Mouse (Mus musculus): ENCODE measurements around the gene Gm4969.
"Not testable (repeated sequence)": the region's sequence is repeated elsewhere in the genome, so short reads cannot be mapped to it uniquely, and the experiment has no call there.

Gene Gm4969

GRCm38 (mm10) chr7:19118028-19118771 lies at the start of gene Gm4969:
Gm4969 (minus strand) TSS chr7:19118368.
- no peak for DNase-seq (ENCODE audit: low spot score in 2 of 2)

GRCm38 (mm10) chr7:19166990-19167389 lies 48.8 kb upstream of the Gm4969 start:
- no peak for DNase-seq (ENCODE audit: low spot score in 2 of 2)

DNA sequence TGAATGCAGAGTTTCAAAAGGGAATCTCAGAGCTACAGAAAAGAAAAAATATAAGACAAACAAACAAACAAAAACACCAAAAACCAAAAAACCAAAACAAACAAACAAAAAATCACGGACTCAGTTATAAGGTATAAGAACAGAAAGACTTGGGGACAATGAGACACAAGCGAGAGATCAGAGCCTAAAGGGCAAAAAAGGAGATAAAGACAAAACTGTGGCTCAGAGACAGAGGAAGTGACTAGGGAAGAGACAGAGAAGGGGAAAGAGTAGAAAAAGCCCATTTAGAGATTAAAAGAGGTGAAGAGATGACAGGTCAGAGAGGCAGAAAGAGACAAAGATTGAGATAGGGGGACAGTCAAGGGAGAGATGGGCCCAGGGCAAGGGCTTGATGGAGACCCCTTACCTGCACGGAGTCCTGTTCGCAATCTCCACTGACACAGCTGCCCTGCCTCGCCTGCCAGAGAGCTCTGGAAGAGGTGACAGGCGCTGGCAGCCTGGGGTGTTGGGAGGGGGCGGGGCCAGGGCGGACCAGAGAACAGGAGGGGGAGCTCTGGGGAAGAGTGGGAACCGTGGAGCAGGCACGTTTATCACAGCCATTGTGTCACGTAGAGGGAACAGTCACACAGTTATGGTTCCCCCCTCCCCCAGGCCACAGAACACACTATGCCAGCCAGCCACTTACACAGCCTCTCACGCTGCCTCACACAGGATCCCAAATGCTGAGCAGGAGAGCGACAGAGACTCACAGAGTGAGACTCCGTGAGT lies 47.7 kb upstream of the Gm4969 start, which contains the start of gene Gipr:
Gipr (minus strand) TSS at position 472 of the 768 bp plus-strand sequence.
- no peak for DNase-seq (ENCODE audit: low spot score in 2 of 2)

GRCm38 (mm10) chr7:19164978-19165377 lies 46.8 kb upstream of the Gm4969 start:
- peak; percentile 17 to 33 for DNase-seq (ENCODE audit: low spot score in 2 of 2)

DNA sequence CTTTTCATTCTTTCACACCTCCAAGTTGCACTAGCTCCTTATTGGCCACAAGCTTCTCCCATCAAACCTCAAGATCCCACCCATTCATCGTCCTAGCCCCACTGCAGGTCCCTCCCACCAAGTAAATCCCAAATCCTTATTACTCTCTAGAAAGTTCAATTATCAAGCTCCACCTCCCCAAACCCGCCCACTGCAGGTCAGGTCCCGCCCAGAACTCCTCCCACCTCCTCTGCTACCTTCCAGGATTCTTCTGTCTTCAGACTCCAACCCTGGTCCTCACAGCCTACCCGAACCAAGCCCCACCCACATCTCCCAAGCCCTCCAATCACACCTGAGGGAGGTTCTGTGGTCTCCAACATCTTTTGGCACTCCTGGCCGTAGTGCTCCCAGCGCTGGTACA lies 46.0 kb upstream of the Gm4969 start:
- no peak for DNase-seq (ENCODE audit: low spot score in 2 of 2)

DNA sequence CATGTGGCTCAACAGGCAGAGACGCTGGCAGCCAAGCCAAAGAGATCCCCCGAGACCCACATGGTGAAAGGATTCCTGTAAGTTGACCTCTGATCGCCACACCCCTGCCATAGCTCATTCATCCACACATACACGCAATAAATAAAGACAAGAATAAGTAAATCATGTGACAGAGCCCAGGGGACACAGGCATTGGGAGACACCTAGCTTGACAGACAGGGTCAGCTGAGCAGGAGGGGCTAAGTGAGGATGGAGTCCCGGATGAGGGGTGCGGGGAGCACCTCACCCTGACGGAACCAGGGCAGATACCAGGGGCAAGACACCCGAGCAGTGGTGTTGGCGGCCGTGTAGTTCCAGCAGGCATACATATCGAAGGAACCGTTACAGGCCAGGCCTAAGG lies 45.6 kb upstream of the Gm4969 start:
- DNase-seq (ENCODE audit: low spot score in 2 of 2): no peak

DNA sequence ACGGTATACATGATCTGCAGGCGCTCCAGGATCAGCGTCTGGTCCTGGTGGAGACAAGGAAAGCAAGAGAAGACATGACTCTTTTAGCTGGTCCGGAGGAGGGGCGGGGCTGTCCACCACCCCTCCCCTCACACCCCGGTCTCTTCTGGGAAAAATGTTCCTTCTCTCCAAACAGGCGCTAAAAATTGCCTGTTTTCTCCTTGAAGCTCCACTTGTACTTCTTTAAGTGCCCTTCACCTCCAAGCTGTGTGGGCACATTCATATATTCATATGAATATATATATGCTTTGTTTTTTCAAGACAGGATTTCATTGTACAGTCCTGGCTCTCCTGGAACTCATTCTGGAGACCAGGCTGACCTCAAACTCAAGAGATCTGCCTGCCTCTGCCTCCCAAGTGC lies 44.8 kb upstream of the Gm4969 start:
- DNase-seq (ENCODE audit: low spot score in 2 of 2): no peak

- DNase-seq (ENCODE audit: low spot score in 2 of 2): no peak
These were observed 41.9 kb upstream of the Gm4969 start for GRCm38 (mm10) chr7:19160115-19160514.

DNA sequence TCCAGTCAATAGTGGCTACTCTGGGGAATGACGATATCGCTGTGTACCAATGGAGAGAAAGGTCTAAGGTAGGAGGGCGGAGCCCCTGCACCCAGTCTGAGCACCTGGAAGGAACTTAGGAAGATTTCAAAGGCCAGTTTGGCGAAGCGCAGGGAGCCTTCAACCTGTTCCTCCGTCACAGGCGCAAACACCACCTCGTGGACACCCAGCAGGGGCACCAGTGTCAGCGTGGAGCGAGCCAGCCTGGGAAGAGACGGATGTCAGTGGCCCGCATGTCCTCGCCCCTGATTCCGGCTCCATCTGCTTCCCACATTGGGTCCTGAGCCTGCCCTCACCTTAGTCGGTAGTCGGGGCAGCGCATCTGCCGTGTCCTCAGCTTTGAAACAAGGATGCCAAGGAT lies 41.2 kb upstream of the Gm4969 start:
- no peak for DNase-seq (ENCODE audit: low spot score in 2 of 2)

GRCm38 (mm10) chr7:19158601-19159000 lies 40.4 kb upstream of the Gm4969 start:
- DNase-seq (ENCODE audit: low spot score in 2 of 2): no peak

GRCm38 (mm10) chr7:19157160-19157800 lies 39.1 kb upstream of the Gm4969 start:
- DNase-seq (ENCODE audit: low spot score in 2 of 2): peak; percentile 85 to 92

GRCm38 (mm10) chr7:19155825-19156475 lies 37.8 kb upstream of the Gm4969 start:
- no peak for DNase-seq (ENCODE audit: low spot score in 2 of 2)

- DNase-seq (ENCODE audit: low spot score in 2 of 2): no peak
These were observed 36.6 kb upstream of the Gm4969 start for GRCm38 (mm10) chr7:19154796-19155195.

DNA sequence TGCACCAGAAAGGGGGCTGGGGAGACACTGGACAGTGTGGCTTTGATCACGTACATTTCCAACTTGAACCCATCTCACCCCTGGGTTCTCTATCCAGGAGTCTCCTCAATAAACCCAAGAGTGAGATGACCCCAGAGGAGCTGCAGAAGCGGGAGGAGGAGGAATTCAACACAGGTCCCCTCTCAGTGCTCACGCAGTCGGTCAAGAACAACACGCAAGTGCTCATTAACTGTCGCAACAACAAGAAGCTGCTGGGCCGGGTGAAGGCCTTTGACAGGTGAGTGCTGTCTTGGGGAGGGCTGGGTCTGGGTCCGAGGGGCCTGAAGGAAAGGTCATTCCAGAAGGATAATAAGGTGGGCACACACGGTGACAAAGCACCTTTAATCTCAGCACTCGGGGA lies 33.0 kb upstream of the Gm4969 start:
- not testable (repeated sequence) for DNase-seq (ENCODE audit: low spot score in 2 of 2)

- DNase-seq (ENCODE audit: low spot score in 2 of 2): peak; percentile 91 to 94
These were observed 31.5 kb upstream of the Gm4969 start, which contains the start of gene Snrpd2 for GRCm38 (mm10) chr7:19149626-19150025. Snrpd2 (plus strand) TSS chr7:19149722.

- DNase-seq (ENCODE audit: low spot score in 2 of 2): peak; percentile 98 to 99
These were observed 30.8 kb upstream of the Gm4969 start, which contains the start of gene Qpctl for GRCm38 (mm10) chr7:19148875-19149541. Qpctl (minus strand) TSS chr7:19149291.

GRCm38 (mm10) chr7:19148180-19148874 lies 30.2 kb upstream of the Gm4969 start:
- no peak for DNase-seq (ENCODE audit: low spot score in 2 of 2)

DNA sequence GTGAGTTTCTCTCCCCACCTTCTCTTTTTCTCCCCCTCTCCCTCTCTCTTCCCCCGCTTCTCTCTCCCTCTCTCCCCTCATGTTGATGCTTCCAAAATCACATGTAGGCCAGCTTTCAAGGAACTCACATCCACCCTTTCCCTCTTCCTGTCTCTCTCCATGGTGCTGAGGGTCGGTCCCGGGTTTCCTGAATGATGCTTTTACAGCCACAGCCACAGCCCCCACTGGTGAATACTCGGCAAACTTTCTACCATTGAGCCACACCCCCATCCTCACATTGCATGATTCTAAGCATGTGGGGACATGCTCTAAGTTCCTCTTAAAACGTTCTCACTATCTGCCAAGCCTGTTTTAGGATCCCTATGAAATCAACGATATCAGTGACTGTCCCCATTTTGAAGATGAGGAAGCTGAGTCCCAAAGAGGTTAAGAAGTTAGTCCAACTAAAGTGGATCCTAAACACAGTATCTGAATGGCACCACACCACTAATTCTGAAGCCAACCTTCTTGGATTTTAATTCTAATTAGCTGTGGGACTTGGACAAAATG lies 29.4 kb upstream of the Gm4969 start:
- DNase-seq (ENCODE audit: low spot score in 2 of 2): no peak

DNA sequence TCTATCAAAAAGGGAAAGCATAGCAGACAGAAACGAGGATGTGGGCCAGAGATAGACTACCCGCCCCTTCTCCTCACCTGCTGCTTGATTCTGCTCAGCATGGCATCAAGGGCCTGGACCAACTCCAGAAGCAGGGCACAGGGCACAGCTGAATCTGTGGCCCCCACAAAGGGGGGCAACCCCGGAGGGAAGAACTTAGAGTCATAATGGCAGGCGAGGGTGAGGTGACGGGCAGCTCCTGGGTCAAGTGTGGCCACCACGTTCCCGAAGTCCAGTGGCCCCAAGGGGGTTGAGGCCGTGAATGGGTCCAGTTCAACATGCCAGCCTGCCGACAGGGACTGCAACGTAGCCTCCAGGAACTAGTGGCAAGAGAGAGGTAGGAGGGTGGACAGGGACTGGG lies 28.6 kb upstream of the Gm4969 start:
- no peak for DNase-seq (ENCODE audit: low spot score in 2 of 2)

DNA sequence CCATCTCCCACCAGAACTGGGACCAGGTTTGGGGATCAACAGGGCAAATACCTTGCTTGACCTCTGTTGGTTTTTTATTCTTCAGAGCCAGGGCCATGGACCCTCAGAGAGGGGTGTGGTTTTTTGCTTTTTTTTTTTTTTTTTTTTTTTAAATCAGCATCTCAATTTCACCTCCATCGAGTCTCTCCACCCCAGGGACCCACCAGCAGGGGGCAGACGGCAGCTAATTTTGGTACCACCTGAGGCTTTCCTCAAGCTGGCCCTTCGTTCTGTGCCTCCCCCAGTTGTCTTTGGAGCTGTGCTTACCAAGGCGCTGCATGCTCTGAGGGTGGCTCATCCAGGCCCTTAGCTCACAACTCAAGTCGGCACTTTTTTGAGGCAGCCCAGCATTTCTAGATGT lies 19.2 kb upstream of the Gm4969 start:
- DNase-seq (ENCODE audit: low spot score in 2 of 2): peak in 1 of 2 experiments; percentile 63

Data from natural killer cell, adult 2 months (primary cell).